Mouse (Mus musculus) ES-Bruce4 (cell line): ENCODE data around the gene Ints6. TPM values are rescaled to one million over a fixed set of nuclear protein-coding genes. Genes with fewer than 3 reads are reported as not detected.
"Not testable (repeated sequence)": the region's sequence is repeated elsewhere in the genome, so short reads cannot be mapped to it uniquely, and the experiment has no call there.

Source experiments
- H3K27ac ChIP-seq: 2 replicates; pipeline ENCODE4 v1.5.1; 2012; ENCODE audit warnings: low read length, inconsistent platforms; ENCODE audit not compliant: insufficient read depth
- H3K27me3 ChIP-seq: 2 replicates; pipeline ENCODE4 v1.6.1; 2012; ENCODE audit warnings: mild to moderate bottlenecking, low read length, inconsistent platforms; ENCODE audit not compliant: control insufficient read depth, poor library complexity, insufficient read depth, severe bottlenecking
- H3K36me3 ChIP-seq: 2 replicates; pipeline ENCODE4 v1.6.1; 2012; ENCODE audit warnings: inconsistent platforms, mild to moderate bottlenecking, low read length, moderate library complexity; ENCODE audit not compliant: control insufficient read depth, poor library complexity, insufficient read depth, severe bottlenecking
- H3K4me1 ChIP-seq: one replicate; pipeline ENCODE4 v1.8.1; 2011; ENCODE audit warnings: low read length; ENCODE audit not compliant: control insufficient read depth, insufficient read depth
- H3K4me3 ChIP-seq: 2 replicates; pipeline ENCODE4 v1.5.1; 2011; ENCODE audit warnings: low read depth, mild to moderate bottlenecking, low read length
- H3K9ac ChIP-seq: 2 replicates; pipeline ENCODE4 v1.6.1; 2012; ENCODE audit warnings: low read depth, mild to moderate bottlenecking, inconsistent platforms; ENCODE audit not compliant: poor library complexity, severe bottlenecking
- H3K9me3 ChIP-seq: replicated peaks from 2 replicates; pipeline ENCODE4 v1.6.1; 2012; ENCODE audit warnings: mild to moderate bottlenecking, low read length, inconsistent platforms; ENCODE audit not compliant: control insufficient read depth, poor library complexity, insufficient read depth, severe bottlenecking
- CTCF ChIP-seq: IDR thresholded peaks from one replicate; pipeline ENCODE4 v1.8.1; 2011; ENCODE audit warnings: low read depth, low read length
- EP300 ChIP-seq: IDR thresholded peaks from 2 replicates; pipeline ENCODE4 v1.6.1; 2011; ENCODE audit warnings: low read depth, low read length; ENCODE audit not compliant: insufficient read depth
- POLR2A ChIP-seq: IDR thresholded peaks from one replicate; pipeline ENCODE4 v1.8.1; 2011; ENCODE audit warnings: low read length; ENCODE audit not compliant: insufficient read depth
- polyA plus RNA-seq: library from polyadenylated mRNA; stranded (reverse); fragments of >200 nt; gene quantifications from 2 replicates; pipeline ENCODE4 v1.2.4, GENCODE M21; 2011; ENCODE audit warnings: low read depth; ENCODE audit not compliant: missing spikeins, insufficient read depth, insufficient read length

Ints6 gene
- polyA plus RNA-seq, 1 experiment, result 46.3 TPM

DNA sequence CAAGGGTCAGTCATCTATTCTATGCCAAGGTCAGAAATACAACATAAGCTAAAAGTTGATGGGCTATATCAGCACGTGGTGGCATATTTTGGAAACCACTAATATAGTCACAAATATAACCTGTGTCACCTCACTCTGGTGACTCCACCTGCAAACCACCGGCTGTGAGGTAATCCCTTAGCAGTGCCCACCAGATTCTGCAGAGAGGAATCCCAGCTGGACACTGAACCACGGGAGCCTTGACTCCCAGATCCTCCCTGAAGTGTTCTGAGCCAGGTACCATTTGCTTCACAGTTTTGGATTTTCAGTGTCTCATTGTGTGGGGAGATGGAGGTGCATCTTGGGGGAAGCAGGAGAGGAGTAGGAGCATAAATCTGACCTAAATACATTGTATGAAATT, 110.6 kb downstream of the Ints6 start:
- Histone ChIP-seq H3K4me3 (no peak overlapping the region), H3K36me3 (no peaks in the 10 kb centered on the region), H3K9ac (no peak overlapping the region), H3K9me3 (peaks cover 8% of the 10 kb centered on the region; the same call in 1 of the 2 replicates), H3K4me1 (no peaks in the 10 kb centered on the region), H3K27ac (no peak overlapping the region), H3K27me3 (no peaks in the 10 kb centered on the region)
- no peak for TF ChIP-seq EP300
- no peak for TF ChIP-seq POLR2A
- TF ChIP-seq CTCF, result no peak

DNA sequence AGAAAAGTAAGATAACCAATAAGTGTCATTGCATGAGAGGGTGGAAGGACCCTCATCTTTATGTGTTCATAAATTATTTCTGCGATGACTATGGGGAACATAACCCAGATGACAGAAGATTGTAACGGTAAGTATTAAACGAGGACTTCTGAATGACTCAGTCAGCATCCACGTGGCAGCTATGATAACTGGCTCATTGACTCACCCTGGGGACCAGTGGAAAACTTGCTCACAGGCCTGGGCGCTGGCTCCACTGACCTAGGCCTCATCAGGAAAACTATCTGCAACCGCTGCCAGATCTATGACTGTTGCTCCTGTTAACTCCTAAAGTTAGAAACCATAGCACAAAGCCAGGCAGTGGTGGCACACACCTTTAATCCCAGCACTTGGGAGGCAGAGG, 112.6 kb downstream of the Ints6 start:
- Histone ChIP-seq H3K36me3 (no peaks in the 10 kb centered on the region), H3K9ac (no peak overlapping the region), H3K4me3 (no peak overlapping the region), H3K9me3 (peaks cover 8% of the 10 kb centered on the region; the same call in 1 of the 2 replicates), H3K27ac (no peak overlapping the region), H3K27me3 (no peaks in the 10 kb centered on the region), H3K4me1 (no peaks in the 10 kb centered on the region)
- no peak for TF ChIP-seq CTCF
- no peak for TF ChIP-seq EP300

DNA sequence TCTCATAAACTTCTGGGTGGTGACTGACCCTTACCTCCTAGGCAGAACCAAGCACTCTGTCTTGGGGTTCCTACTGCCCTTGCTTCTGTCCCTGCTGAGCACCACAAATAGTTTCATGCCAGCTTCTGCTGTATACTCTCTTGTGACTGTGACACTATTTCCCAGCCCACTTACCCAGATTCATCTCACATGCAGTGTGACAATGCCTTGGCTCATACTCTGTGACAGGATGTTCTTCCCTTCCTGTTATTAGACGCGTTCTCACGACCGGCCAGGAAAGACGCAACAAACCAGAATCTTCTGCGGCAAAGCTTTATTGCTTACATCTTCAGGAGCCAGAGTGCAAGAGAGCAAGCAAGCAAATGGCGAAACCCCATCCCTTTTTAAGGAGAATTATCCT, 118.6 kb downstream of the Ints6 start:
- not testable (repeated sequence) for H3K9me3 ChIP-seq, H3K4me1 ChIP-seq, H3K4me3 ChIP-seq, H3K27me3 ChIP-seq, H3K27ac ChIP-seq, H3K9ac ChIP-seq, H3K36me3 ChIP-seq

- Histone ChIP-seq H3K4me1 (no peaks in the 10 kb centered on the region), H3K9me3 (no peaks in the 10 kb centered on the region), H3K27me3 (no peaks in the 10 kb centered on the region), H3K4me3 (no peak overlapping the region), H3K36me3 (no peaks in the 10 kb centered on the region), H3K27ac (no peak overlapping the region), H3K9ac (no peak overlapping the region)
- TF ChIP-seq POLR2A, result no peak
- TF ChIP-seq CTCF, result no peak
- no peak for TF ChIP-seq EP300
These were observed 120.6 kb downstream of the Ints6 start for GRCm38 (mm10) chr14:62640396-62640795.

GRCm38 (mm10) chr14:62639551-62639950, 121.4 kb downstream of the Ints6 start:
- H3K9ac ChIP-seq, result no peak overlapping the region
- H3K4me3 ChIP-seq, result no peak overlapping the region

DNA sequence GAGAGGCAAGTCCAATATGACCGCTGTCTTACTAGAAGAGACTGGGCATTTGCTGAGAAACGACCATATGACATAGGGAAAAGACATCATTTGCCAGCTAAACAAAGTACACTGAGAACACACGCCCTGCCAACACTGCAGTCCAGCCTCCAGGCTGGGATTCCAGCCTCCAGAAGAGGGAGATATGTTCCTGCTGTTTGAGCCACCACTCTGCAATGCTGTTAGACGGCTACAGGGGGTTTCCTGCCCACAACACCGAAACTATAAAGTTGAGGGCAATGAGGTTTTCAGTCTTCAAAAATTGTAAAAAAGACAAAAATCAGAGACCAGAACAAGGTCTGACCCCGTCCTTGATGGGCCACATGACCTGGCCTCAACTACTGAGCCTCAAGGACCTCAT, 121.9 kb downstream of the Ints6 start:
- no peaks in the 10 kb centered on the region for H3K36me3 ChIP-seq
- no peak overlapping the region for H3K27ac ChIP-seq
- H3K9ac ChIP-seq, result no peak overlapping the region
- H3K27me3 ChIP-seq, result no peaks in the 10 kb centered on the region
- no peaks in the 10 kb centered on the region for H3K4me1 ChIP-seq
- H3K9me3 ChIP-seq, result no peaks in the 10 kb centered on the region
- no peak overlapping the region for H3K4me3 ChIP-seq
- TF ChIP-seq CTCF, result no peak
- no peak for TF ChIP-seq POLR2A
- TF ChIP-seq EP300, result no peak

More at GRCm38 (mm10) chr14:62639551-62639950, 121.4 kb downstream of the Ints6 start:
- no peaks in the 10 kb centered on the region for H3K9me3 ChIP-seq
- H3K27me3 ChIP-seq, result no peaks in the 10 kb centered on the region
- no peaks in the 10 kb centered on the region for H3K36me3 ChIP-seq
- H3K27ac ChIP-seq, result no peak overlapping the region
- no peak for TF ChIP-seq CTCF
- TF ChIP-seq EP300, result no peak
- TF ChIP-seq POLR2A, result no peak
- no peaks in the 10 kb centered on the region for H3K4me1 ChIP-seq
